Comparison of ENCODE assay signal across 9 mouse cellular contexts in the genomic region with DNA sequence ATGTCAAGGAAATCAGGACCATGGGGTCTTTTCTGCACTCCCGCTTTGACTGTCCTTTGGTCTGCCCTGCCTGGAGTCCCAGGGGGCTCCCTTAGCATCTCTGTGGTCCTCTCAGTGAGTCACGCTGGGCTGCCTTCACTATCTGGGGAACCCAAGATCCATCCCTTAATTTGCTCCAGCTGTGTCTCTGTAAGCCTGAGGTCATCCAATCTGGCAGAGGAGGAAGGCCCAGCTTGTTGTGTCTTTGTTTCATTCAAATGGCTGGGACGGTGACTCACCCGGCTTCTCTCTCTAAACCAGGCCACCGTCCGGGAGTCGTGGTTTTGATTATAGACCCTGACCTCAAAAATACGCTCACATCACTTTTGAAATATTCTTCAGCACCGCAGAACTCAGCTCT.
DNase-seq lines count a peak whose midpoint lies in the region; ATAC-seq lines count a peak whose summit lies in the region.
"Had no signal": no experiment of that assay in that cellular context is flagged by ENCODE, and none has a peak within 500 bp of the region (broad histone marks: within the 10 kb centered on the region; RNA-seq: fewer than 3 reads in every experiment).

No protein-coding gene starts in this region.

- WGBS in heart, embryonic 15.5 days: 50% methylated on average over 9 of the region's 9 CpGs
- 58% methylated on average over 9 of the region's 9 CpGs for WGBS in liver, embryonic 11.5 days

- H3K36me3 ChIP-seq in heart, embryonic 15.5 days: no peaks in the 10 kb centered on the region
- no peaks in the 10 kb centered on the region for H3K36me3 ChIP-seq in liver, embryonic 11.5 days (ENCODE audit: control insufficient read depth, insufficient read depth, low read length)
- H3K36me3 ChIP-seq: hindbrain, embryonic 12.5 days; neural tube, embryonic 12.5 days had no signal

- peak; percentile 13 for DNase-seq in urinary bladder, postnatal 25 days (ENCODE audit: low spot score)
- DNase-seq in urinary bladder, postnatal 10 days (ENCODE audit: low spot score): no peak
- DNase-seq in embryo, embryonic 11 days: peak; percentile 49
- DNase-seq in left cerebral cortex, postnatal 4 days: no peak
- DNase-seq in liver, embryonic 11.5 days (ENCODE audit: low spot score): no peak

- no peak overlapping the region for H3K4me3 ChIP-seq in heart, embryonic 15.5 days
- no peak overlapping the region for H3K4me3 ChIP-seq in liver, embryonic 11.5 days (ENCODE audit: low read depth, low read length)
- H3K4me3 ChIP-seq: hindbrain, embryonic 12.5 days; neural tube, embryonic 12.5 days had no signal

- H3K27me3 ChIP-seq in heart, embryonic 15.5 days: peaks cover 44% of the 10 kb centered on the region
- H3K27me3 ChIP-seq in liver, embryonic 11.5 days (replicated peaks; ENCODE audit: control insufficient read depth, insufficient read depth, low read length): peaks cover 3% of the 10 kb centered on the region
- H3K27me3 ChIP-seq: hindbrain, embryonic 12.5 days had no signal

- H3K4me2 ChIP-seq in heart, embryonic 15.5 days: no peak overlapping the region
- H3K4me2 ChIP-seq in liver, embryonic 11.5 days: no peak overlapping the region
- H3K4me2 ChIP-seq: hindbrain, embryonic 12.5 days; neural tube, embryonic 12.5 days had no signal

- 0 out of 2 replicates have a peak, but pooled peaks have one; percentile 34 for ATAC-seq in heart, embryonic 15.5 days (replicated peaks; ENCODE audit: insufficient number of reproducible peaks, insufficient read depth, low FRiP score, low read depth)
- no peak for ATAC-seq in erythroblast, adult 5-6 weeks (replicated peaks; ENCODE audit: low FRiP score, poor library complexity, severe bottlenecking)
- ATAC-seq in liver, embryonic 11.5 days (replicated peaks; ENCODE audit: low FRiP score): no peak

- no peaks in the 10 kb centered on the region; the same call in none of the 2 replicates for H3K4me1 ChIP-seq in heart, embryonic 15.5 days (replicated peaks)
- H3K4me1 ChIP-seq in liver, embryonic 11.5 days (replicated peaks; ENCODE audit: control insufficient read depth, insufficient read depth, low read length): no peaks in the 10 kb centered on the region

- intact Hi-C loops in left cerebral cortex, postnatal 4 days (cut with DNase I): no loop called here

- H3K9me3 ChIP-seq in heart, embryonic 15.5 days (replicated peaks): no peaks in the 10 kb centered on the region
- no peaks in the 10 kb centered on the region for H3K9me3 ChIP-seq in liver, embryonic 11.5 days (ENCODE audit: control insufficient read depth, low read length)
- H3K9me3 ChIP-seq: hindbrain, embryonic 12.5 days; neural tube, embryonic 12.5 days had no signal

- no peak overlapping the region for H3K9ac ChIP-seq in heart, embryonic 15.5 days
- no peak overlapping the region for H3K9ac ChIP-seq in liver, embryonic 11.5 days (ENCODE audit: low read depth, low read length)
- H3K9ac ChIP-seq: hindbrain, embryonic 12.5 days; neural tube, embryonic 12.5 days had no signal

- H3K27ac ChIP-seq in heart, embryonic 15.5 days: no peak overlapping the region
- H3K27ac ChIP-seq in liver, embryonic 11.5 days (ENCODE audit: low read depth, low read length): no peak overlapping the region
- H3K27ac ChIP-seq: hindbrain, embryonic 12.5 days; neural tube, embryonic 12.5 days had no signal

Comparison
In these comparisons a context has a peak if more than half of its experiments do, and no peak if none do; other contexts are left out.
1. DNase-seq: peak in urinary bladder, postnatal 25 days (single experiment) and embryo, embryonic 11 days (single experiment); none in urinary bladder, postnatal 10 days (single experiment), left cerebral cortex, postnatal 4 days (single experiment) and liver, embryonic 11.5 days (single experiment).